Mouse (Mus musculus) stomach, postnatal 0 days (tissue): ENCODE measurements around the gene Ulk3. TPM values are rescaled to one million over a fixed set of nuclear protein-coding genes. Genes with fewer than 3 reads are reported as not detected.

Experiments
- ATAC-seq: fragments of 200-750 bp; cut with Nextera tagmentation; 2 replicates; pipeline ENCODE4 v1.8.0; 2017; ENCODE audit not compliant: low FRiP score, low TSS enrichment
- DNase-seq: peaks from one replicate; pipeline ENCODE4 v3.0.0-alpha.2; 2016; ENCODE audit warnings: low spot score
- H3K27ac ChIP-seq: fragments of 300-500 bp; sonication (generic); replicated peaks from 2 replicates; pipeline ENCODE4 v1.5.1; 2014; ENCODE audit warnings: mild to moderate bottlenecking, control low read depth
- H3K27me3 ChIP-seq: fragments of 300-500 bp; sonication (generic); 2 replicates; pipeline ENCODE4 v1.6.1; 2014; ENCODE audit warnings: low read length; ENCODE audit not compliant: control insufficient read depth, insufficient read depth
- H3K36me3 ChIP-seq: fragments of 300-500 bp; sonication (generic); 2 replicates; pipeline ENCODE4 v1.6.1; 2014; ENCODE audit warnings: low read length, mixed read lengths; ENCODE audit not compliant: control insufficient read depth, insufficient read depth
- H3K4me1 ChIP-seq: fragments of 300-500 bp; sonication (generic); replicated peaks from 2 replicates; pipeline ENCODE4 v1.6.1; 2014; ENCODE audit warnings: antibody characterized with exemption; ENCODE audit not compliant: control insufficient read depth, insufficient read depth
- H3K4me2 ChIP-seq: fragments of 300-500 bp; sonication (generic); replicated peaks from 2 replicates; pipeline ENCODE4 v1.6.1; 2014; ENCODE audit warnings: low read depth, mild to moderate bottlenecking, control low read depth, moderate library complexity
- H3K4me3 ChIP-seq: fragments of 300-500 bp; sonication (generic); 2 replicates; pipeline ENCODE4 v1.5.1; 2014; ENCODE audit warnings: low read depth, low read length, control low read depth
- H3K9ac ChIP-seq: fragments of 300-500 bp; sonication (generic); 2 replicates; pipeline ENCODE4 v1.6.1; 2014; ENCODE audit warnings: mild to moderate bottlenecking, low read length, control low read depth, mixed read lengths
- H3K9me3 ChIP-seq: fragments of 300-500 bp; sonication (generic); 2 replicates; pipeline ENCODE4 v1.6.1; 2016; ENCODE audit warnings: low read length; ENCODE audit not compliant: control insufficient read depth
- CTCF ChIP-seq: IDR thresholded peaks from 2 replicates; pipeline ENCODE4 v1.5.1; 2016; ENCODE audit warnings: antibody characterized with exemption, low read depth, mild to moderate bottlenecking, moderate library complexity
- EP300 ChIP-seq: optimal IDR thresholded peaks from 2 replicates; pipeline ENCODE3; 2016; ENCODE audit warnings: antibody characterized with exemption
- WGBS: fragments of 180-500 bp; shearing (Covaris S2); extraction: QIAGEN DNeasy Blood & Tissue Kit; methylation state at CpG from one replicate; pipeline ENCODE4 v1.1.7; 2014; 5-methylcytosine and 5-hydroxymethylcytosine counted together
- polyA plus RNA-seq: library from polyadenylated mRNA; unstranded; fragments of >200 nt; fragmentation: Nextera tagmentation; extraction: Ambion mirVana; gene quantifications from 2 replicates; pipeline ENCODE4 v1.2.1, GENCODE M21; 2015

The Ulk3 gene
- polyA plus RNA-seq, 1 experiment from 2014 or later: 8.4 TPM

DNA sequence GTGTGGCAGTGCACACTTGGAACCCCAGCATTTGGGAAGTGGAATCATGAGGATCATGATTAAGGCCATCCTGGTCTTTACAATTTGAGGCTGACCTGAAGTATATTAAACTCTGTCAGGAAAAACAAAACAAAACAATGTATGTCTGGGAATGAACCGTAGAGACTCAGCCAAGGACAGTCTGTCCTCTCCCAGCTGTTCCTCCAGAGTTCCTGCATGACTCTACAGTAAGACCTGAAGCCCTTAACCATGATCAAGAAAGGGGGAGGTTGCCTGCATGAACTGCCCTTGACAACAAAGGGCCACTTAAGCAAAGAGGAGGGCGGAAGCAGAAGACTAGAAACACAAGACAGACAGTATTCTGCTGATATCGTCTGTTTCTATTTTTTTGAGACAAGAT lies 13.7 kb upstream of the Ulk3 start:
- no peak for ATAC-seq
- H3K36me3 ChIP-seq: peaks cover 22% of the 10 kb centered on the region

GRCm38 (mm10) chr9:57577144-57577849 lies 12.0 kb upstream of the Ulk3 start:
- peak; percentile 21; the same call in 1 of the 2 replicates for ATAC-seq

More for the DNA sequence above, 13.7 kb upstream of the Ulk3 start:
- Histone ChIP-seq H3K27ac (no peak overlapping the region), H3K9me3 (no peaks in the 10 kb centered on the region), H3K27me3 (no peaks in the 10 kb centered on the region), H3K9ac (no peak overlapping the region), H3K4me2 (no peak overlapping the region), H3K4me3 (no peak overlapping the region), H3K4me1 (no peaks in the 10 kb centered on the region)
- WGBS: 60% methylated on average over 3 of the region's 3 CpGs
- DNase-seq: no peak
- TF ChIP-seq CTCF: no peak
- TF ChIP-seq EP300: no peak

GRCm38 (mm10) chr9:57584991-57585390 lies 4.3 kb upstream of the Ulk3 start:
- WGBS: 86% methylated on average over 3 of the region's 3 CpGs
- no peak overlapping the region for H3K9ac ChIP-seq
- H3K4me2 ChIP-seq: no peak overlapping the region
- peaks cover 26% of the 10 kb centered on the region for H3K36me3 ChIP-seq
- H3K4me1 ChIP-seq: 0 out of 2 replicates have a peak, but pooled peaks cover 2% of the 10 kb centered on the region
- H3K4me3 ChIP-seq: no peak overlapping the region
- TF ChIP-seq EP300 (no peak), CTCF (no peak)
- no peaks in the 10 kb centered on the region for H3K27me3 ChIP-seq
- no peak for DNase-seq
- H3K9me3 ChIP-seq: no peaks in the 10 kb centered on the region
- ATAC-seq: no peak
- no peak overlapping the region for H3K27ac ChIP-seq

More at GRCm38 (mm10) chr9:57577144-57577849, 12.0 kb upstream of the Ulk3 start:
- H3K9me3 ChIP-seq: no peaks in the 10 kb centered on the region
- no peak for DNase-seq
- H3K4me2 ChIP-seq: no peak overlapping the region
- TF ChIP-seq CTCF (no peak), EP300 (no peak)
- H3K9ac ChIP-seq: no peak overlapping the region
- H3K36me3 ChIP-seq: peaks cover 31% of the 10 kb centered on the region
- H3K27me3 ChIP-seq: no peaks in the 10 kb centered on the region
- H3K27ac ChIP-seq: no peak overlapping the region
- H3K4me1 ChIP-seq: no peaks in the 10 kb centered on the region
- no peak overlapping the region for H3K4me3 ChIP-seq
- WGBS: 80% methylated on average over 6 of the region's 6 CpGs

DNA sequence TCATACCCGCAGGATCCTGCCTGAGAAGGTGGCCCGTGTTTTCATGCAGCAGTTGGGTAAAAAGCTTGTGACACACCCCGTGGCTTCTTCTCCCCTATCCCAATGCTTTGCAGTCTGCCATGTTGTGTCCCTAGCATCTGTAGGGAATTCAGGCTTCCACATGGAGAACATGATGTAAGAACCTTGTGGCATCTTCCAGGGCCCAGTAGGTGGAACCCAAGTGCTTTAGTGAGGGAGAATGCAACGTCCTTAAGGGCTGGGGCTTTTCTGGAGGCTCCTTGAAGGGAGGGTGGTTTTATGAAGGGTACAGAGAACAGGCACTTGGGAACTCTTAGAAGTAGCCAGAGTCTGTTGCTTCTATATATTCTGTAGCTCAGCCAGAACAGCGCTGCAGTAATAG lies 1.5 kb downstream of the Ulk3 start:
- ATAC-seq (no peak), DNase-seq (no peak)
- no peak overlapping the region for H3K9ac ChIP-seq
- TF ChIP-seq CTCF (peak; percentile 65), EP300 (no peak)
- H3K4me1 ChIP-seq: 0 out of 2 replicates have a peak, but pooled peaks cover 2% of the 10 kb centered on the region
- H3K9me3 ChIP-seq: no peaks in the 10 kb centered on the region
- H3K36me3 ChIP-seq: peaks cover 23% of the 10 kb centered on the region; the same call in 1 of the 2 replicates
- no peak overlapping the region for H3K4me2 ChIP-seq
- H3K4me3 ChIP-seq: no peak overlapping the region
- no peaks in the 10 kb centered on the region for H3K27me3 ChIP-seq
- H3K27ac ChIP-seq: no peak overlapping the region
- 40% methylated on average over 5 of the region's 5 CpGs for WGBS

GRCm38 (mm10) chr9:57593454-57594173 lies 4.4 kb downstream of the Ulk3 start:
- no peaks in the 10 kb centered on the region for H3K27me3 ChIP-seq
- TF ChIP-seq CTCF: no peak
- no peak for TF ChIP-seq EP300
- H3K4me3 ChIP-seq: no peak overlapping the region
- no peaks in the 10 kb centered on the region for H3K9me3 ChIP-seq
- 58% methylated on average over 12 of the region's 12 CpGs for WGBS
- ATAC-seq (no peak), DNase-seq (no peak)
- H3K27ac ChIP-seq: no peak overlapping the region
- 0 out of 2 replicates have a peak, but pooled peaks cover 2% of the 10 kb centered on the region for H3K4me1 ChIP-seq
- no peak overlapping the region for H3K9ac ChIP-seq
- peaks cover 13% of the 10 kb centered on the region; the same call in 1 of the 2 replicates for H3K36me3 ChIP-seq
- H3K4me2 ChIP-seq: no peak overlapping the region

- H3K4me2 ChIP-seq: no peak overlapping the region
- no peak overlapping the region for H3K27ac ChIP-seq
- no peaks in the 10 kb centered on the region for H3K27me3 ChIP-seq
- 79% methylated on average over 9 of the region's 9 CpGs for WGBS
- H3K4me3 ChIP-seq: no peak overlapping the region
- peaks cover 13% of the 10 kb centered on the region; the same call in 1 of the 2 replicates for H3K36me3 ChIP-seq
- DNase-seq: no peak
- H3K4me1 ChIP-seq: no peaks in the 10 kb centered on the region
- no peak for ATAC-seq
- TF ChIP-seq EP300 (no peak), CTCF (no peak)
- no peak overlapping the region for H3K9ac ChIP-seq
- no peaks in the 10 kb centered on the region for H3K9me3 ChIP-seq
Observed at GRCm38 (mm10) chr9:57594174-57594509, 4.9 kb downstream of the Ulk3 start.
